8 mouse cellular contexts compared by ENCODE assay signal in genomic region chrX:106013217-106013616, GRCm38 (mm10). TPM values are rescaled to one million over a fixed set of nuclear protein-coding genes. Genes with fewer than 3 reads are reported as not detected.
DNase-seq lines count a peak whose midpoint lies in the region; ATAC-seq and TF ChIP-seq lines count a peak whose summit lies in the region.

No protein-coding gene starts in this region.

- H3K4me3 ChIP-seq in lung, adult 2 months (replicated peaks; ENCODE audit: extremely low read depth, low read depth, low read length), result no peak overlapping the region
- H3K4me3 ChIP-seq in cerebellum, adult 2 months (replicated peaks; ENCODE audit: insufficient read depth, low read depth, low read length), result no peak overlapping the region
- no peak overlapping the region for H3K4me3 ChIP-seq in hindbrain, postnatal 0 days (ENCODE audit: low read length)
- H3K4me3 ChIP-seq in lung, embryonic 14.5 days (ENCODE audit: low read depth, low read length), result no peak overlapping the region

- no peak overlapping the region for H3K9ac ChIP-seq in hindbrain, postnatal 0 days (replicated peaks; ENCODE audit: low read length)
- no peak overlapping the region for H3K9ac ChIP-seq in lung, embryonic 14.5 days

- H3K4me2 ChIP-seq in hindbrain, postnatal 0 days (ENCODE audit: low read depth, low read length), result no peak overlapping the region
- no peak overlapping the region for H3K4me2 ChIP-seq in lung, embryonic 14.5 days

- TF ChIP-seq POLR2A in lung, adult 2 months (IDR thresholded peaks at IDR 0.05; ENCODE audit: borderline replicate concordance, extremely low read depth, low read depth, low read length), result no peak
- TF ChIP-seq POLR2A in cerebellum, adult 2 months (IDR thresholded peaks at IDR 0.05; ENCODE audit: borderline replicate concordance, insufficient read depth, low read length), result no peak

- H3K27me3 ChIP-seq in cerebellum, adult 2 months (ENCODE audit: control insufficient read depth, insufficient read depth, low read length), result no peaks in the 10 kb centered on the region
- H3K27me3 ChIP-seq in hindbrain, postnatal 0 days (ENCODE audit: insufficient read depth, low read length), result no peaks in the 10 kb centered on the region
- H3K27me3 ChIP-seq in lung, embryonic 14.5 days (ENCODE audit: insufficient read depth, low read length), result no peaks in the 10 kb centered on the region
- H3K27me3 ChIP-seq in splenic B cell, adult 2 months (ENCODE audit: control insufficient read depth, insufficient read depth, low read length, poor library complexity, severe bottlenecking), result no peaks in the 10 kb centered on the region

- H3K27ac ChIP-seq in cerebellum, adult 2 months (ENCODE audit: insufficient read depth, low read length), result no peak overlapping the region
- no peak overlapping the region for H3K27ac ChIP-seq in hindbrain, postnatal 0 days
- no peak overlapping the region for H3K27ac ChIP-seq in lung, embryonic 14.5 days (ENCODE audit: low read depth)

- no peaks in the 10 kb centered on the region for H3K4me1 ChIP-seq in lung, adult 2 months (ENCODE audit: control insufficient read depth, insufficient read depth, low read length)
- H3K4me1 ChIP-seq in cerebellum, adult 2 months (ENCODE audit: control insufficient read depth, insufficient read depth, low read length), result 0 out of 2 replicates have a peak, but pooled peaks cover 2% of the 10 kb centered on the region
- no peaks in the 10 kb centered on the region for H3K4me1 ChIP-seq in hindbrain, postnatal 0 days (ENCODE audit: insufficient read depth, low read length)
- H3K4me1 ChIP-seq in lung, embryonic 14.5 days (ENCODE audit: insufficient read depth), result no peaks in the 10 kb centered on the region

- DNase-seq in adrenal gland, adult (ENCODE audit: inconsistent age in 2 of 2, low spot score in 1 of 2), result peak; percentile 33 to 78
- no peak for DNase-seq in adrenal gland, postnatal 4 days (ENCODE audit: low spot score in 2 of 2)
- peak; percentile 21 to 50 for DNase-seq in lung, adult 18-20 months
- no peak for DNase-seq in lung, adult 2 months
- DNase-seq in cerebellum, adult 2 months, result peak; percentile 30 to 34
- peak; percentile 70 for DNase-seq in hindbrain, postnatal 0 days (ENCODE audit: low spot score)
- DNase-seq in lung, embryonic 14.5 days, result peak; percentile 81
- peak; percentile 71 for DNase-seq in splenic B cell, adult 2 months (ENCODE audit: low read depth, low spot score)

- WGBS in lung, adult 2 months, result 23% methylated on average over 2 of the region's 2 CpGs
- WGBS in cerebellum, adult 2 months, result 16% methylated on average over 2 of the region's 2 CpGs
- 29% methylated on average over 2 of the region's 2 CpGs for WGBS in hindbrain, postnatal 0 days
- 21% methylated on average over 2 of the region's 2 CpGs for WGBS in lung, embryonic 14.5 days

- no peak for ATAC-seq in hindbrain, postnatal 0 days
- no peak for ATAC-seq in lung, embryonic 14.5 days (ENCODE audit: insufficient read depth)

- no peaks in the 10 kb centered on the region for H3K36me3 ChIP-seq in hindbrain, postnatal 0 days (ENCODE audit: insufficient read depth, low read length)
- H3K36me3 ChIP-seq in lung, embryonic 14.5 days (ENCODE audit: insufficient read depth), result no peaks in the 10 kb centered on the region
- H3K36me3 ChIP-seq in splenic B cell, adult 2 months (ENCODE audit: control insufficient read depth, insufficient read depth, low read length, poor library complexity, severe bottlenecking), result no peaks in the 10 kb centered on the region

- no peak for TF ChIP-seq CTCF in lung, adult 2 months (IDR thresholded peaks at IDR 0.05; ENCODE audit: insufficient read depth, low read length)
- TF ChIP-seq CTCF in cerebellum, adult 2 months (IDR thresholded peaks at IDR 0.05; ENCODE audit: borderline replicate concordance, insufficient read depth, low read depth, low read length), result 0 out of 2 replicates have a peak, but pooled peaks have one; percentile 20
- peak; percentile 69 for TF ChIP-seq CTCF in hindbrain, postnatal 0 days (IDR thresholded peaks at IDR 0.05; ENCODE audit: low read depth)
- TF ChIP-seq CTCF in lung, embryonic 14.5 days (IDR thresholded peaks at IDR 0.05; ENCODE audit: low read depth), result peak; percentile 55

- no peaks in the 10 kb centered on the region for H3K9me3 ChIP-seq in hindbrain, postnatal 0 days (ENCODE audit: low read length)
- H3K9me3 ChIP-seq in lung, embryonic 14.5 days (ENCODE audit: low read depth, low read length), result no peaks in the 10 kb centered on the region

RNA-seq across cellular contexts. Expression of gene Magt1, which starts 1.5 kb away (rescaled TPM):
- 10 to 100 TPM; 51.6 to 57.8 TPM for total RNA-seq in adrenal gland, postnatal 4 days (2021)
- 4.5 and 7.9 TPM in 2 replicates for polyA plus RNA-seq in lung, adult 2 months (2012; rRNA removed)
- 9.0 and 10.2 TPM in 2 replicates for polyA plus RNA-seq in cerebellum, adult 2 months (2012; rRNA removed)
- total RNA-seq in hindbrain, postnatal 0 days (2014; rRNA removed), result 18.2 and 22.2 TPM in 2 replicates
- 14.5 and 18.2 TPM in 2 replicates for polyA plus RNA-seq in hindbrain, postnatal 0 days (2015; fragmentation: Nextera tagmentation; extraction: Ambion mirVana)
- 62.7 and 63.0 TPM in 2 replicates for polyA plus RNA-seq in lung, embryonic 14.5 days (2014; fragmentation: Nextera tagmentation; extraction: Ambion mirVana)

RNA-seq across cellular contexts. Expression of gene Cox7b, which starts 2.3 kb away (rescaled TPM):
- 100 to 1,000 TPM; 338 to 374 TPM for total RNA-seq in adrenal gland, postnatal 4 days (2021)
- polyA plus RNA-seq in lung, adult 2 months (2012; rRNA removed), result 42.6 and 60.5 TPM in 2 replicates
- 473 and 495 TPM in 2 replicates for polyA plus RNA-seq in cerebellum, adult 2 months (2012; rRNA removed)
- total RNA-seq in hindbrain, postnatal 0 days (2014; rRNA removed), result 199 and 280 TPM in 2 replicates
- polyA plus RNA-seq in hindbrain, postnatal 0 days (2015; fragmentation: Nextera tagmentation; extraction: Ambion mirVana), result 512 and 522 TPM in 2 replicates
- polyA plus RNA-seq in lung, embryonic 14.5 days (2014; fragmentation: Nextera tagmentation; extraction: Ambion mirVana), result 327 and 365 TPM in 2 replicates

RNA-seq across cellular contexts. Expression of gene Atp7a, which starts 13.9 kb away (rescaled TPM):
- total RNA-seq in adrenal gland, postnatal 4 days (2021), result 10 to 100 TPM; 34.1 to 39.3 TPM
- 5.4 and 7.9 TPM in 2 replicates for polyA plus RNA-seq in lung, adult 2 months (2012; rRNA removed)
- polyA plus RNA-seq in cerebellum, adult 2 months (2012; rRNA removed), result 2.7 and 3.3 TPM in 2 replicates
- 8.6 and 9.9 TPM in 2 replicates for total RNA-seq in hindbrain, postnatal 0 days (2014; rRNA removed)
- polyA plus RNA-seq in hindbrain, postnatal 0 days (2015; fragmentation: Nextera tagmentation; extraction: Ambion mirVana), result 7.0 and 7.5 TPM in 2 replicates
- 34.4 TPM in 2 replicates for polyA plus RNA-seq in lung, embryonic 14.5 days (2014; fragmentation: Nextera tagmentation; extraction: Ambion mirVana)

Comparison
In these comparisons a context has a peak if more than half of its experiments do, and no peak if none do; other contexts are left out.
1. DNase-seq: peak in adrenal gland, adult (2 of 2), lung, adult 18-20 months (2 of 2), cerebellum, adult 2 months (2 of 2), hindbrain, postnatal 0 days (single experiment), lung, embryonic 14.5 days (single experiment) and splenic B cell, adult 2 months (single experiment); none in adrenal gland, postnatal 4 days (0 of 2) and lung, adult 2 months (single experiment).